Mouse (Mus musculus): ENCODE measurements at regions not wholly inside any gene's neighbourhood (a gene's known extent, or its start where the extent isn't known, plus 50 kb on each side); places are given as distances from the start of the nearest gene placed in this dataset.
A peak's percentile ranks its signal among the peaks of the same experiment; 100 is the strongest.

DNA sequence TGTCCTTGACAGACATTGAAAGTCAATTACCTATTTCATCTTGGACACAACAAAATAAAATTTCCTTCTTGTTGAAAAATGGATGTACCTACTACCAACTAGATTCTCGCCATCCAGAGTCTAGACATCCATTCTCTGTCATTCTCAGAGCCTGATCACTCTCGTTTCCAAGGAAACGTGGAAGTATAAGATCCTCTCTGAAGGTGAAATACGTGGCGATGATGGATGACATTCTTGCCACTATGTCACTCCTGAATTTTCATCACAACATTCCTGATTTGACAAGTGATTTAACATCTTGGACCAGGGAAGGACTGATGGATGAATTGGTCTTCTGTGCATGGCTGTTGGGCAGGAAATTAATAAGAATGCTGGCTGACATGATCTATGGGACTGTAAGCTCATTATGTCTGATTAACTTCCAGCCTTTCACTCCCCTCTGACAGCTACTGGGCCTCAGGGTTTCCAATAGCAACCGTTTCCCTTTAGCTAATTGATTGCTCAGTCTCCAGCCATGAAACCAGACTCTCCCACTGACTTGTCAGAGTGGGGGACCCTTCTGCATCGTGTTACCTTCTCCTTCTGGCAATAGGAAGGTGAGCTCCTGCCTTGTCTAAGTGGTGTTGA is 140.7 kb upstream of the Gm12728 start:
- TF ChIP-seq POLR2A (IDR thresholded peaks at IDR 0.05; ENCODE audit: borderline replicate concordance, extremely low read depth, insufficient read depth, insufficient read length): no peak
- Histone ChIP-seq H3K36me3 (ENCODE audit: control insufficient read depth, insufficient read depth, low read length) (no peaks in the 10 kb centered on the region), H3K4me2 (replicated peaks; ENCODE audit: low read depth, low read length, severe bottlenecking) (no peak overlapping the region), H3K4me1 (ENCODE audit: control insufficient read depth, insufficient read depth, low read length) (0 out of 2 replicates have a peak, but pooled peaks cover 4% of the 10 kb centered on the region), H3K27ac (replicated peaks; ENCODE audit: low read depth, low read length) (no peak overlapping the region), H3K4me3 (replicated peaks; ENCODE audit: low read length) (no peak overlapping the region), H3K9me3 (ENCODE audit: control insufficient read depth, low read length) (no peaks in the 10 kb centered on the region), H3K27me3 (ENCODE audit: control insufficient read depth, insufficient read depth, low read length) (no peaks in the 10 kb centered on the region), H3K9ac (ENCODE audit: low read depth, low read length, severe bottlenecking) (no peak overlapping the region)
- DNase-seq (ENCODE audit: low spot score) (no peak), ATAC-seq (ENCODE audit: low FRiP score, low read depth) (no peak)
- WGBS: 40% methylated on average over 7 of the region's 7 CpGs

DNA sequence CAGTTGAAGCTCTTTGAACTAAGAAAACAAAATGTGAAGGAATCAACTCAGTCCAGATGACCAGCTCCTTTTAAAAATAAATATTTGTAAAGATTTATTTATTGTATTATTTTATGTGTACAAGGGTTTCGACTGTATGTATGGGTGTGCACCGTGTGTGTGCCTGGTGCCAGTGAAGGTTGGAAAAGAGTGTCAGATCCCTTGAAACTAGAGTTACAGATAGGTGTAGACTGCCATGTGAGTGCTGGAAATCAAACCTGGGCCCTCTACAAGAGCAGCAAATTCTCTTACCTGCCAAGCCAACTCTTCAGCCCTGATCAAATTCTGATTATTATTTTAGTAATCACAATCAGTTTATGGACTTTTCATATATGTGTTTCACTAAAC is 140.2 kb upstream of the Gm12728 start:
- Histone ChIP-seq H3K4me1 (ENCODE audit: control insufficient read depth, insufficient read depth, low read length) (0 out of 2 replicates have a peak, but pooled peaks cover 4% of the 10 kb centered on the region), H3K4me3 (replicated peaks; ENCODE audit: low read length) (no peak overlapping the region), H3K36me3 (ENCODE audit: control insufficient read depth, insufficient read depth, low read length) (no peaks in the 10 kb centered on the region), H3K4me2 (replicated peaks; ENCODE audit: low read depth, low read length, severe bottlenecking) (no peak overlapping the region), H3K27me3 (ENCODE audit: control insufficient read depth, insufficient read depth, low read length) (no peaks in the 10 kb centered on the region), H3K9ac (ENCODE audit: low read depth, low read length, severe bottlenecking) (no peak overlapping the region), H3K9me3 (ENCODE audit: control insufficient read depth, low read length) (no peaks in the 10 kb centered on the region), H3K27ac (replicated peaks; ENCODE audit: low read depth, low read length) (no peak overlapping the region)
- 57% methylated on average over 2 of the region's 2 CpGs for WGBS
- no peak for TF ChIP-seq POLR2A (IDR thresholded peaks at IDR 0.05; ENCODE audit: borderline replicate concordance, extremely low read depth, insufficient read depth, insufficient read length)
- ATAC-seq (ENCODE audit: low FRiP score, low read depth) (no peak), DNase-seq (ENCODE audit: low spot score) (no peak)

DNA sequence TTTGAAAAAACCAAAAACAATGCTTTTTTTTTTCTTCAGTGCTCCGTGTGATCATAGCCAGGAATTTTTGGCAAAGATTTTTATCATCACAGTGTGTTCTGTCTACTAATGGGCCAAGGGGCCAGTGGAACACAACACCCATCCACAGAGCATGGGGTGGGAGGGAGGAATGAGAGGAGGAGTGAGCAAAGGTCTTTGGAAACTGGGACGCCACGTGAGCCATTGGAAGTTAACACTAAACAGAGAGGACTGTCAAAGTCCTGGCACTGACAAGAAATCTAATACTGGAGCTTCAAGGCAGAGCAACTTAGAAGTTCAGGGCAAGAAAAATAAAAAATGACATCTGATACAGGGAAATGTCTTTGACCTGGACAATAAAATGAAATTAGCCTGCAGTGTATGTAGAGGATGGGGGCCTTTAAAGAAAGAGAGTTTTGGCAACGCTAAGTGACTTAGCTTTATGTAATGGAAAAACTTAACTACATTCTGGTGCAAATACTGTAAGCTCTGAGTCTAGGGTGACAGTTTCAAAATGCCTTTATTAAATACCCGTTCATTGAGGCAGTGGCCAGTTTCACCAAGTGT is 133.5 kb upstream of the Gm12728 start:
- H3K27ac ChIP-seq (replicated peaks; ENCODE audit: low read depth, low read length): 0 out of 2 replicates have a peak overlapping the region, but pooled peaks have one; percentile 58
- ATAC-seq (ENCODE audit: low FRiP score, low read depth) (peak; percentile 85), DNase-seq (ENCODE audit: low spot score) (peak; percentile 70)
- no peak overlapping the region for H3K9ac ChIP-seq (ENCODE audit: low read depth, low read length, severe bottlenecking)
- peaks cover 17% of the 10 kb centered on the region for H3K4me1 ChIP-seq (ENCODE audit: control insufficient read depth, insufficient read depth, low read length)
- H3K4me3 ChIP-seq (replicated peaks; ENCODE audit: low read length): no peak overlapping the region
- H3K4me2 ChIP-seq (replicated peaks; ENCODE audit: low read depth, low read length, severe bottlenecking): no peak overlapping the region
- TF ChIP-seq POLR2A (IDR thresholded peaks at IDR 0.05; ENCODE audit: borderline replicate concordance, extremely low read depth, insufficient read depth, insufficient read length): no peak
- no peaks in the 10 kb centered on the region for H3K36me3 ChIP-seq (ENCODE audit: control insufficient read depth, insufficient read depth, low read length)
- H3K9me3 ChIP-seq (ENCODE audit: control insufficient read depth, low read length): no peaks in the 10 kb centered on the region
- H3K27me3 ChIP-seq (ENCODE audit: control insufficient read depth, insufficient read depth, low read length): no peaks in the 10 kb centered on the region
- WGBS: 29% methylated on average over 5 of the region's 5 CpGs

DNA sequence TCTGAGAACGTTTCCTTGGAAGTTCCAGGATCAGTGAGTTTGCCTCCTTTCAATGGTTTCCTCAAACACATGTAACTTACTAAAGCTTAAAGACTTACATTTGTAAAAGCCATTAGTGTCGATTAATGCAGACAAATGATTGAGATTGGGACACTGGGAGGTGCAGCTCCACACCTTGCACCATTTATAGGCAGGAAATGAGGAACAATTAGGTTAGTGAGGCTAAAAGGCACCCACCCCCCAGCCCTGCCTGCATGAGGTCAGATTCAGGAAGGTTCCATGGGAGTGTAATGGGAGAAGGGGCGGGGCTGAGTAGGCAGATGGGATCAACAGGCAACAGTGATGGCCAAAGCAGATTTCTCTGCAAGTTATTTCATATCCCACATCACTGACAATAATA is 131.1 kb upstream of the Gm12728 start:
- ATAC-seq (ENCODE audit: low FRiP score, low read depth) (no peak), DNase-seq (ENCODE audit: low spot score) (no peak)
- TF ChIP-seq POLR2A (IDR thresholded peaks at IDR 0.05; ENCODE audit: borderline replicate concordance, extremely low read depth, insufficient read depth, insufficient read length): no peak
- Histone ChIP-seq H3K4me2 (replicated peaks; ENCODE audit: low read depth, low read length, severe bottlenecking) (no peak overlapping the region), H3K4me3 (replicated peaks; ENCODE audit: low read length) (no peak overlapping the region), H3K9ac (ENCODE audit: low read depth, low read length, severe bottlenecking) (no peak overlapping the region), H3K27ac (replicated peaks; ENCODE audit: low read depth, low read length) (no peak overlapping the region), H3K27me3 (ENCODE audit: control insufficient read depth, insufficient read depth, low read length) (no peaks in the 10 kb centered on the region), H3K4me1 (ENCODE audit: control insufficient read depth, insufficient read depth, low read length) (peaks cover 17% of the 10 kb centered on the region), H3K9me3 (ENCODE audit: control insufficient read depth, low read length) (no peaks in the 10 kb centered on the region), H3K36me3 (ENCODE audit: control insufficient read depth, insufficient read depth, low read length) (no peaks in the 10 kb centered on the region)
- 27% methylated on average over 3 of the region's 3 CpGs for WGBS

DNA sequence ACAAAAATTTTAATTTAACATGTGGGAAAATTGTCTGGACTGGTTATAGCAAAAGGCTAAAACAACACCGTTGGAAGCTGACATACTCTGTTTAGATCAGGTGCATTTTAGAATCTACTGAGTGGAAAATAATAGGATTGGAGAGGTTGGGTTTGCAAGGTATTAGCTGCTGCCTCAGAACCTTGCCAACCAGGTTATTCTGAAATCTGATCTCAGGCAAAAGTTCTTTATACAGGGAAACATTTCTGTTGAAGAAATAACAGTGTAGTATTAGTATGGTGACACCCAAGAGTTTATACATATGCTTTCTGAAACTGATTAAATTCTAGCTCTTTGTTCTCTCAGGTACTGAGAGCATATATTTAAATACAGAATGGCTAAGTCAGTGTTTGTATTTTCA is 113.0 kb upstream of the Gm12728 start:
- 65% methylated on average over 1 of the region's 1 CpGs for WGBS

More for the DNA sequence above, 113.0 kb upstream of the Gm12728 start:
- H3K27ac ChIP-seq (replicated peaks; ENCODE audit: low read depth, low read length): no peak overlapping the region
- no peak for ATAC-seq (ENCODE audit: low FRiP score, low read depth)
- no peaks in the 10 kb centered on the region for H3K4me1 ChIP-seq (ENCODE audit: control insufficient read depth, insufficient read depth, low read length)
- no peak overlapping the region for H3K4me3 ChIP-seq (replicated peaks; ENCODE audit: low read length)
- H3K9me3 ChIP-seq (ENCODE audit: control insufficient read depth, low read length): no peaks in the 10 kb centered on the region
- no peaks in the 10 kb centered on the region for H3K27me3 ChIP-seq (ENCODE audit: control insufficient read depth, insufficient read depth, low read length)
- no peak overlapping the region for H3K9ac ChIP-seq (ENCODE audit: low read depth, low read length, severe bottlenecking)
- no peaks in the 10 kb centered on the region for H3K36me3 ChIP-seq (ENCODE audit: control insufficient read depth, insufficient read depth, low read length)
- no peak overlapping the region for H3K4me2 ChIP-seq (replicated peaks; ENCODE audit: low read depth, low read length, severe bottlenecking)
- no peak for TF ChIP-seq POLR2A (IDR thresholded peaks at IDR 0.05; ENCODE audit: borderline replicate concordance, extremely low read depth, insufficient read depth, insufficient read length)
- DNase-seq (ENCODE audit: low spot score): no peak

Data from limb, embryonic 14.5 days (tissue).